Mouse (Mus musculus): ENCODE results near the gene Foxn3. TPM values are rescaled to one million over a fixed set of nuclear protein-coding genes. Genes with fewer than 3 reads are reported as not detected.

The Foxn3 gene
- polyA plus RNA-seq, 1 experiment from 2014 or later = 110 TPM

GRCm38 (mm10) chr12:99227313-99227952 lies 335.9 kb downstream of the Foxn3 start:
- WGBS = 82% methylated on average over 6 of the region's 6 CpGs
- H3K4me2 ChIP-seq = no peak overlapping the region
- H3K4me1 ChIP-seq = peaks cover 29% of the 10 kb centered on the region

DNA sequence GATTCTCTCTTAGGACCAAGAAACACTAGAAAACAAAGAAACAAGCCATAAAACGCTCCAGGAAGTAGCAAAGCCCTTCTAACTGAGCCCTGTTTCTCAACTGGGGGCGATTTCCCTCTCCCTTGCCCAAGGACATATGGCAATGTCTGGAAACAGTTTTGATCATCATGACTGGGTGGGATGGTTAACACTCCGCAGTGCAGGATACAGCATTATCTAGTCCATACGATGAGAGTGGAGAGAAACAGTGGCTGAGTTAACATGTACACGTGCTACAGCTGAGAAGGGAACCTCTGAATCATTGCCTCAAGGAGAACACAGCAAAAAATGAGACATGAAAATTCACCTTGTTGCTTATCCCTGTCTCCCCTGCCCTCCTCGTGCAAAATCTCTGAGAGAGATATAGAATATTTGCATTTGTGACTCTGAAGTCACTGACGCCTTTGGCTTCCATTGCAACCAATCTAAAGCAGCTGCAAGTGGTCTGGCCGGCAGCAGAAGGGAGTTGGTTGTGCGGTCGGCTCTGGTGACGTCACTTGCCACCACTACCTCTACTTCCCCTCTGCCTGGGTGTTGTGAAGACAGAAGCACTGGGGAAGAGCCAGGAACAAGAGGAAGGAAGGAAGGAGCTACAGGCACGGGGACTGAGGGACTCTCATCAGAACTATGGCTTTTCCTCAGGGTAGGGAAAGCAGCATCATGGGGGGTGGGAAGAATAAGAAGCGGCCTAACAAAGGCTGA lies 338.3 kb downstream of the Foxn3 start:
- Histone ChIP-seq H3K9me3 (no peaks in the 10 kb centered on the region), H3K27ac (no peak overlapping the region), H3K4me3 (no peak overlapping the region), H3K36me3 (no peaks in the 10 kb centered on the region), H3K9ac (no peak overlapping the region), H3K4me1 (peaks cover 28% of the 10 kb centered on the region), H3K4me2 (no peak overlapping the region), H3K27me3 (no peaks in the 10 kb centered on the region)
- WGBS = 49% methylated on average over 13 of the region's 13 CpGs
- no peak for ATAC-seq (ENCODE audit: insufficient number of reproducible peaks, low FRiP score, low TSS enrichment, low read depth)

More at GRCm38 (mm10) chr12:99227313-99227952, 335.9 kb downstream of the Foxn3 start:
- no peak for ATAC-seq (ENCODE audit: insufficient number of reproducible peaks, low FRiP score, low TSS enrichment, low read depth)
- Histone ChIP-seq H3K27ac (no peak overlapping the region), H3K36me3 (no peaks in the 10 kb centered on the region), H3K9me3 (no peaks in the 10 kb centered on the region), H3K27me3 (no peaks in the 10 kb centered on the region), H3K9ac (no peak overlapping the region), H3K4me3 (no peak overlapping the region)

DNA sequence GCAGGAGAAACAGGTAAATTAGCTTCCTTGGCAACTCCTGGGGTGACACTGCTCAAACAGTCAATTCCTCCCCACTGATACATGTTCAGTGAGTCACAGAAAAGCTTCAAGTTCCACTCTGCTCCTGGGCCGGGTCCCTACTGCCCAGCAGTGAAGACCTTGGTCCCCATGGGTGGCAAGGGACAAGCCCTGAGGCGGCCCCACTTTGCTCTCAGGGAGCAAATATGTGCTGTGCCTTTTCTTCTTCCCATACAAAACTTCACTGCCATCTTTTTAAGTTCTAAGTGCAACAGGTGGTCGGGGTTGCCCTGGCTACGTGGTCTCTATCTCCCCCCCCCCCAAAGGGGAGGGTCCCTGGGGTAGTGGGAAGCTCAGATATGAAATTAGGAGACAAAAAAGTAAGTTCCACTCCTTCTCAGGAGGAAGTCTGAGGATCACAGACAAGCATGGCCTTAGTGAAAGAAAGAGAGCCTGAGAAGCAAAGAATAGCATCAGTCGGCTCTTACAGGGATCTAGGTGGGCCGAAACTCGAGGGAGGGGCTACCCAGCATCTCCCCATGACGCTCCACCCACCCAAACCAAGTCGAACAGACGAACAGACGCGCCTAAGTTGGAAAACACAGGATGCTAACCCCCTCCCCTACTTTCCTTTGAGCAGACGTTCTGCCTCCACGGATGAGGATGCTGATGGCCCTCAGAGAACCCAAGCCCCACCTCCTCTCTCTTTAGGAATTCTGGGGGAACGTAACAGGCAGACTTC lies 342.1 kb downstream of the Foxn3 start:
- Histone ChIP-seq H3K4me3 (no peak overlapping the region), H3K27me3 (no peaks in the 10 kb centered on the region), H3K27ac (no peak overlapping the region), H3K4me2 (no peak overlapping the region), H3K9ac (no peak overlapping the region), H3K9me3 (no peaks in the 10 kb centered on the region), H3K4me1 (peaks cover 42% of the 10 kb centered on the region), H3K36me3 (no peaks in the 10 kb centered on the region)
- ATAC-seq (ENCODE audit: insufficient number of reproducible peaks, low FRiP score, low TSS enrichment, low read depth) = no peak
- WGBS = 57% methylated on average over 15 of the region's 15 CpGs

DNA sequence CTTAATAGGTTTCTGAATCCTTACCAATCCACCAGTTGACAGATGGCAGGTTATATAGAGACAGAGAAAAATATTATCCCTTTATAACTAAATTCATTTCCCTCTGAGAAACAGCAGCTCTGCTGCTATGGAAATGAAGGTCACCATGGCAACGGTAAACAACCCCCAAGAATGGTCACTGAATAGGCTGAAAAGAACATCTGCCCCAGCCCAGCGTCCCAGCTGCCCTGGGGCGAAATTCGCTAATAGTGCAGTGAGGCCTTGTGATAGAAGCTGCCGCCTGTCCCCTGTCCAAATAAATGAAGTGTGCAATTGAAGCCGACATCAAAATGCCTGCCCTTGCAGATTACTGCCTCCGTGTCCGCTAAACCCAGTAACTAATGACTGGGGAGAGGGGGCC lies 343.0 kb downstream of the Foxn3 start:
- H3K4me3 ChIP-seq = no peak overlapping the region
- ATAC-seq (ENCODE audit: insufficient number of reproducible peaks, low FRiP score, low TSS enrichment, low read depth) = no peak
- WGBS = 34% methylated on average over 8 of the region's 8 CpGs
- no peaks in the 10 kb centered on the region for H3K9me3 ChIP-seq
- H3K9ac ChIP-seq = no peak overlapping the region
- no peaks in the 10 kb centered on the region for H3K36me3 ChIP-seq
- no peak overlapping the region for H3K4me2 ChIP-seq
- peaks cover 45% of the 10 kb centered on the region for H3K4me1 ChIP-seq
- no peak overlapping the region for H3K27ac ChIP-seq
- H3K27me3 ChIP-seq = no peaks in the 10 kb centered on the region

DNA sequence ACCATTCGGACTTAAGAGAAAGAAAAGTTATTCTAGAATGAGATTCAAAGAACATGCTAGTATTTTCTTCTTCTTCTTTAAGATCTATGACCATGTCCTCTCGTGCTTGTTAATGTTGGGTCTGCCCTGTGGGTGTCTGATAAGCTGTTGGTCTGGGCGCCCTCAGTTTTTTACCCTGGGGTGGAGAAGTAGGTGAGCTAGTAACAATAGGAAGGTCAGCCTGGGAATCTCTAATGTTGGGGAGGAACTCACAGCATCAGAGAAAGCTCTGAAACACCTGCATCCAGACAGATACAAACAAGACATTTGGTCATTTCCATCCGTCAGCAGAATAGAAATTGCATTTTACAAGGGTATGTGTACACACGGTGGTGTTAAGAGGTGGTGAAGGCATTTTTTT lies 343.6 kb downstream of the Foxn3 start:
- Histone ChIP-seq H3K27ac (no peak overlapping the region), H3K4me1 (peaks cover 40% of the 10 kb centered on the region), H3K27me3 (no peaks in the 10 kb centered on the region), H3K9ac (no peak overlapping the region), H3K36me3 (no peaks in the 10 kb centered on the region), H3K9me3 (no peaks in the 10 kb centered on the region), H3K4me2 (no peak overlapping the region), H3K4me3 (no peak overlapping the region)
- 78% methylated on average over 5 of the region's 5 CpGs for WGBS
- ATAC-seq (ENCODE audit: insufficient number of reproducible peaks, low FRiP score, low TSS enrichment, low read depth) = no peak

- Histone ChIP-seq H3K4me1 (peaks cover 46% of the 10 kb centered on the region), H3K36me3 (no peaks in the 10 kb centered on the region), H3K4me3 (no peak overlapping the region), H3K4me2 (no peak overlapping the region), H3K9ac (no peak overlapping the region), H3K27me3 (no peaks in the 10 kb centered on the region), H3K27ac (peak overlapping the region; percentile 7; the same call in 1 of the 2 replicates), H3K9me3 (no peaks in the 10 kb centered on the region)
- no peak for ATAC-seq (ENCODE audit: insufficient number of reproducible peaks, low FRiP score, low TSS enrichment, low read depth)
- WGBS = 73% methylated on average over 7 of the region's 7 CpGs
These were observed 346.2 kb downstream of the Foxn3 start for GRCm38 (mm10) chr12:99217145-99217698.

DNA sequence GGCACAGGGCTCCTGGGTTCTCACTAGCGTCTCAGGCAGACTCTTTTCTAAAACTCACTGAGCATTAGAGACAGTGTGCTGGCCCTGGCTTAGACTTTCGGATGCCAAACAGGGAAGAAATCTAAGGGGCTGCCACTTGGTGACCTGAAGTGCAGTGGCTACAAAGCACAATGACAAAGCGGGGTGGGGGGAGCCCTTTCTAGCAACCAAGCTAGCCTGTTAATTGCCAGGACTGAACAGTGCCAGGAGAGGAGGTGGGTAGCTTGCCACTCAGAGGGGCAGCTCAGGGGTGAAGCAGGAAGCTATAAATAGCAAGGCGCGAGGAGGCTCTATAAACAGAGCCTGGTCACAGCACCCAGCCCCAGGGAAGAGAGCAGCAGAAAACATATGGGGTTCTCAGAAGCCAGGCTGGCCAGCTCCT lies 347.0 kb downstream of the Foxn3 start:
- Histone ChIP-seq H3K4me3 (no peak overlapping the region), H3K27me3 (no peaks in the 10 kb centered on the region), H3K4me2 (no peak overlapping the region), H3K9ac (0 out of 2 replicates have a peak overlapping the region, but pooled peaks have one; percentile 10), H3K27ac (0 out of 2 replicates have a peak overlapping the region, but pooled peaks have one; percentile 47), H3K4me1 (peaks cover 46% of the 10 kb centered on the region), H3K36me3 (no peaks in the 10 kb centered on the region), H3K9me3 (no peaks in the 10 kb centered on the region)
- 54% methylated on average over 5 of the region's 5 CpGs for WGBS
- no peak for ATAC-seq (ENCODE audit: insufficient number of reproducible peaks, low FRiP score, low TSS enrichment, low read depth)

GRCm38 (mm10) chr12:99215521-99216255 lies 347.7 kb downstream of the Foxn3 start:
- H3K27me3 ChIP-seq = no peaks in the 10 kb centered on the region
- no peak overlapping the region for H3K4me3 ChIP-seq
- H3K4me2 ChIP-seq = no peak overlapping the region
- H3K9ac ChIP-seq = no peak overlapping the region
- ATAC-seq (ENCODE audit: insufficient number of reproducible peaks, low FRiP score, low TSS enrichment, low read depth) = no peak
- no peaks in the 10 kb centered on the region for H3K36me3 ChIP-seq
- no peak overlapping the region for H3K27ac ChIP-seq
- WGBS = 69% methylated on average over 11 of the region's 11 CpGs
- H3K4me1 ChIP-seq = peaks cover 42% of the 10 kb centered on the region
- H3K9me3 ChIP-seq = no peaks in the 10 kb centered on the region

DNA sequence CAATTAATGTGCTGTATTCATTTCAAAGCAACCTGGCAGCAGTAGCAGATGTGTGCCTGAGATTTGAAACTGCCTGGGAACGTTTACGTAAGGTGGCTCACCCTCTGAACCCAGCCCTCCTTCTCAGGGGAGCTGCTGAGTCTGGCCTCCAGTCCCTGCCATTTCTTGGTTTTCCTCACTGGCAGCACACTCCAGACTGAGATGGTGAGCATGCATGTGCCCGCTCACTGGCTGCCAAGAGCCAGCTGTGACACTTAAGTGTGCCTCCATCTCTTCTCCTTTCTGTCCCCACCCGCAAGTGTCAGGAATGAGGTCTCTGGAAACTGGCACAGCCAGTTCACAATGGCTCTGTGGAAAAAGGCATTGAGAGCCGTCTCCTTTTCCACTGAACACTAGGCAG lies 349.3 kb downstream of the Foxn3 start:
- Histone ChIP-seq H3K4me2 (no peak overlapping the region), H3K9me3 (no peaks in the 10 kb centered on the region), H3K27ac (0 out of 2 replicates have a peak overlapping the region, but pooled peaks have one; percentile 33), H3K27me3 (no peaks in the 10 kb centered on the region), H3K36me3 (no peaks in the 10 kb centered on the region), H3K4me1 (peaks cover 39% of the 10 kb centered on the region), H3K4me3 (no peak overlapping the region), H3K9ac (no peak overlapping the region)
- WGBS = 61% methylated on average over 5 of the region's 5 CpGs
- no peak for ATAC-seq (ENCODE audit: insufficient number of reproducible peaks, low FRiP score, low TSS enrichment, low read depth)

DNA sequence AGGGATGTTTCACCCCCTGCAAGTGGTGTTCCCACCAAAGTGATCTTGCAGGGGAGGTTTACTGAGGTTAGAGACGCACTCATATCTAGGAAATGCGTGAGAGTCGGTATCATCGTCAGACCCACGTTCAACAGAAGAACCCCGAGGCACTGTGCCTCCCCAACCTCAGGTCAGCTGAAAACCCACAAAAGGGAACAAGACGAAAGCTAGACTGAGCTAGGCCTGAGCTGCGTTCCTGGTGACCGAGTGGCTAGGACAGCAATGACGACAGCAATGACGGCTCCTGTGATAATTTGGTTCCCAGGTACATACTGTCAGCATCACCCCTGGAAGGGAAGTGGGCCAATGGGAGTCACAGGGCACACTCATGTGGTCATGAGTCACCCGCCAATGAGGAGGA lies 350.2 kb downstream of the Foxn3 start:
- Histone ChIP-seq H3K4me1 (peaks cover 34% of the 10 kb centered on the region), H3K9me3 (no peaks in the 10 kb centered on the region)

DNA sequence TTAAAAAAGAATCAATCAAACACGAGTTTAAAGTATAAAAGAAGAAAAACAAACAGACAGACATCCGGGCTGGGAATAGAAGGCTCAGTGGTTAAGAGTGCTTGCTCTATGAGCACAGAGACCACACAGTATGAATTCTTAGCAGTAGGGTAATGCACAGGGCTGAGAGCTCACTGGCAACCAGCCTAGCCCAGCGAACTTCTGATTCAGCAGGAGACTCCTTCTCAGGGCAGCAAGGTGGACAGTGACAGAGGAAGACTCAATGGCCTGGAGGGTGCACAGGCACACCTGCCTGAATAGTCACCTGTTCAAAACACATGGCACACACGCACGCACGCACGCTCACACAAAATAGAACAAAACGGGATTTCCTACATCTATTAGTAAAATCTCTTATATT lies 353.6 kb downstream of the Foxn3 start:
- no peaks in the 10 kb centered on the region for H3K9me3 ChIP-seq
- WGBS = 85% methylated on average over 8 of the region's 8 CpGs
- no peak overlapping the region for H3K9ac ChIP-seq
- H3K4me1 ChIP-seq = peaks cover 9% of the 10 kb centered on the region; the same call in 1 of the 2 replicates
- H3K4me2 ChIP-seq = no peak overlapping the region
- H3K27me3 ChIP-seq = no peaks in the 10 kb centered on the region
- no peak for ATAC-seq (ENCODE audit: insufficient number of reproducible peaks, low FRiP score, low TSS enrichment, low read depth)
- H3K4me3 ChIP-seq = no peak overlapping the region
- peaks cover 5% of the 10 kb centered on the region; the same call in 1 of the 2 replicates for H3K36me3 ChIP-seq
- no peak overlapping the region for H3K27ac ChIP-seq

More for the DNA sequence above, 350.2 kb downstream of the Foxn3 start:
- no peak overlapping the region for H3K27ac ChIP-seq
- no peaks in the 10 kb centered on the region for H3K27me3 ChIP-seq
- 90% methylated on average over 12 of the region's 12 CpGs for WGBS
- H3K4me2 ChIP-seq = no peak overlapping the region
- no peak for ATAC-seq (ENCODE audit: insufficient number of reproducible peaks, low FRiP score, low TSS enrichment, low read depth)
- peaks cover 1% of the 10 kb centered on the region; the same call in 1 of the 2 replicates for H3K36me3 ChIP-seq
- H3K4me3 ChIP-seq = no peak overlapping the region
- no peak overlapping the region for H3K9ac ChIP-seq

All from limb, embryonic 15.5 days (tissue).